Mouse (Mus musculus) E14TG2a.4 (cell line): ENCODE data around the gene 2310057J18Rik.
"Not testable (repeated sequence)": the region's sequence is repeated elsewhere in the genome, so short reads cannot be mapped to it uniquely, and the experiment has no call there.

Experiments used
- H3K27me3 ChIP-seq: 2 replicates; pipeline ENCODE4 v1.6.1; 2014; ENCODE audit warnings: low read length, control low read depth; ENCODE audit not compliant: insufficient read depth
- H3K36me3 ChIP-seq: 2 replicates; pipeline ENCODE4 v1.6.1; 2014; ENCODE audit warnings: low read length, control low read depth; ENCODE audit not compliant: insufficient read depth
- H3K4me1 ChIP-seq: replicated peaks from 2 replicates; pipeline ENCODE4 v1.6.1; 2014; ENCODE audit warnings: low read depth, low read length, control low read depth
- H3K4me3 ChIP-seq: replicated peaks from 2 replicates; pipeline ENCODE4 v1.5.1; 2014; ENCODE audit warnings: mild to moderate bottlenecking, low read length
- H3K9me3 ChIP-seq: 2 replicates; pipeline ENCODE4 v1.6.1; 2014; ENCODE audit warnings: low read length, control low read depth
- CTCF ChIP-seq: conservative IDR thresholded peaks from 2 replicates; pipeline ENCODE4 v1.5.1; 2014; ENCODE audit warnings: low read length
- NANOG ChIP-seq: IDR thresholded peaks from 2 replicates; pipeline ENCODE4 v1.6.1; 2014; ENCODE audit warnings: borderline replicate concordance, low read length, mixed read lengths
- POU5F1 ChIP-seq: IDR thresholded peaks from 2 replicates; pipeline ENCODE4 v1.6.1; 2014; ENCODE audit warnings: low read length, borderline replicate concordance

The 2310057J18Rik gene

GRCm38 (mm10) chr10:28986203-28986602 is at the start of gene 2310057J18Rik:
2310057J18Rik (minus strand) TSS chr10:28986303.
- Histone ChIP-seq H3K9me3 (no peaks in the 10 kb centered on the region), H3K4me3 (no peak within 1 kb of the TSS), H3K4me1 (no peaks in the 10 kb centered on the region), H3K27me3 (no peaks in the 10 kb centered on the region), H3K36me3 (no peaks in the 10 kb centered on the region)
- no peak for TF ChIP-seq POU5F1
- no peak for TF ChIP-seq CTCF
- TF ChIP-seq NANOG = no peak

GRCm38 (mm10) chr10:29029960-29030359 is 43.9 kb upstream of the 2310057J18Rik start:
- H3K4me3 ChIP-seq = peak overlapping the region; percentile 59
- not testable (repeated sequence) for H3K36me3 ChIP-seq, H3K4me1 ChIP-seq, H3K27me3 ChIP-seq, H3K9me3 ChIP-seq

GRCm38 (mm10) chr10:29019496-29020270 is 33.6 kb upstream of the 2310057J18Rik start:
- TF ChIP-seq NANOG = no peak
- no peak for TF ChIP-seq POU5F1
- TF ChIP-seq CTCF = no peak
- H3K4me1 ChIP-seq = no peaks in the 10 kb centered on the region; the same call in 1 of the 2 replicates
- H3K27me3 ChIP-seq = no peaks in the 10 kb centered on the region
- no peak overlapping the region for H3K4me3 ChIP-seq
- no peaks in the 10 kb centered on the region for H3K36me3 ChIP-seq
- H3K9me3 ChIP-seq = peaks cover 91% of the 10 kb centered on the region

GRCm38 (mm10) chr10:28997776-28998175 is 11.7 kb upstream of the 2310057J18Rik start:
- no peak overlapping the region for H3K4me3 ChIP-seq
- no peaks in the 10 kb centered on the region for H3K4me1 ChIP-seq
- no peaks in the 10 kb centered on the region for H3K27me3 ChIP-seq
- H3K9me3 ChIP-seq = peaks cover 46% of the 10 kb centered on the region
- H3K36me3 ChIP-seq = no peaks in the 10 kb centered on the region
- TF ChIP-seq POU5F1 = no peak
- TF ChIP-seq NANOG = no peak
- TF ChIP-seq CTCF = no peak

GRCm38 (mm10) chr10:28988990-28989389 is 2.9 kb upstream of the 2310057J18Rik start:
- Histone ChIP-seq H3K9me3 (no peaks in the 10 kb centered on the region), H3K27me3 (no peaks in the 10 kb centered on the region), H3K36me3 (no peaks in the 10 kb centered on the region), H3K4me1 (no peaks in the 10 kb centered on the region), H3K4me3 (no peak overlapping the region)
- no peak for TF ChIP-seq CTCF
- TF ChIP-seq NANOG = no peak
- TF ChIP-seq POU5F1 = no peak

GRCm38 (mm10) chr10:28968189-28968588 is 17.9 kb downstream of the 2310057J18Rik start:
- no peaks in the 10 kb centered on the region for H3K36me3 ChIP-seq
- H3K9me3 ChIP-seq = peaks cover 11% of the 10 kb centered on the region
- no peak overlapping the region for H3K4me3 ChIP-seq
- H3K4me1 ChIP-seq = no peaks in the 10 kb centered on the region
- TF ChIP-seq NANOG = no peak
- no peak for TF ChIP-seq CTCF
- no peak for TF ChIP-seq POU5F1
- H3K27me3 ChIP-seq = no peaks in the 10 kb centered on the region

GRCm38 (mm10) chr10:28955138-28955537 is 31.0 kb downstream of the 2310057J18Rik start:
- Histone ChIP-seq H3K4me3 (no peak overlapping the region), H3K27me3 (no peaks in the 10 kb centered on the region; the same call in 1 of the 2 replicates), H3K4me1 (no peaks in the 10 kb centered on the region), H3K36me3 (no peaks in the 10 kb centered on the region), H3K9me3 (no peaks in the 10 kb centered on the region)
- no peak for TF ChIP-seq POU5F1
- TF ChIP-seq CTCF = peak; percentile 89
- TF ChIP-seq NANOG = no peak

- H3K4me3 ChIP-seq = no peak overlapping the region
These were observed 31.6 kb downstream of the 2310057J18Rik start for GRCm38 (mm10) chr10:28954515-28954914.

More at GRCm38 (mm10) chr10:28954515-28954914, 31.6 kb downstream of the 2310057J18Rik start:
- Histone ChIP-seq H3K36me3 (no peaks in the 10 kb centered on the region), H3K4me1 (no peaks in the 10 kb centered on the region), H3K27me3 (no peaks in the 10 kb centered on the region; the same call in 1 of the 2 replicates), H3K9me3 (no peaks in the 10 kb centered on the region)
- TF ChIP-seq NANOG (no peak), POU5F1 (no peak), CTCF (no peak)
